Mouse (Mus musculus) layer of hippocampus, adult 2 months (tissue): ENCODE data around the gene AI854703. TPM values are rescaled to one million over a fixed set of nuclear protein-coding genes. Genes with fewer than 3 reads are reported as not detected.
A peak's percentile ranks its signal among the peaks of the same experiment; 100 is the strongest.

ENCODE experiments used
- DNase-seq, 2 experiments: peaks; one replicate each; pipeline ENCODE4 v3.0.0; 2022; ENCODE audit warnings: low spot score in 2 of 2
- H3K27ac ChIP-seq: fragments of 200-600 bp; 2 replicates; pipeline ENCODE4 v1.8.1; 2022
- H3K4me3 ChIP-seq: fragments of 200-600 bp; 2 replicates; pipeline ENCODE4 v1.8.1; 2022; ENCODE audit warnings: mild to moderate bottlenecking
- CTCF ChIP-seq: fragments of 200-600 bp; conservative IDR thresholded peaks from 2 replicates; pipeline ENCODE4 v1.8.1; 2022; ENCODE audit warnings: antibody characterized with exemption, mild to moderate bottlenecking, moderate library complexity
- total RNA-seq, 2 experiments: library from RNA; stranded (reverse); gene quantifications; 2 replicates each; pipeline ENCODE4 v1.2.3; 2021

Gene AI854703
- total RNA-seq, 2 experiments from 2014 or later, result 12.7 to 13.4 TPM

DNA sequence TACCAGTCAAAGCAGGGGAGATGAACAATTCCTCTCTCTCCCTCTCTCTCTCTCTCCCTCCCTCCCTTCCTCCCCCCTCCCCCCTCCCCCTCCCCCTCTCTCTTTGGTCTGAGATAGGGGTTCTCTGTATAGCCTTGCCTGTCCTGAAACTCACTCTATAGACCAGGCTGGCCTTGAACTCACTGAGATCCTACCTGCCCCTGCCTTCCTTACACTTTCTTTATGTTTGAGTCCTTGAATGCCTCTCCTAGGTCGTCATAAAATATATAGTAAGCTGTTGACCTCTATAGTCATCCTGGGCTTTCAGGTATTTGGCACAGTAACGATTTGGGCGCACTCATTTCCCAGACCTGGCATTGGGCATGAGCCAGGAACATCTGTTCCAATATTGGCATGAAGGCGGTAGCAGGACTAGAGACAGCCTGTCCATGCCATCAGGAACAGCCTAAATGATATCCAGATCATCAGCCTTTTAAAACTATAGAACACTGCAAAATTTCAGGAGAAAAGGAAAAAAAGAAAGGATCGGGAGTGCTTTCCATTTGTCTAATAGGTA is 50.4 kb downstream of the AI854703 start:
- no peak for TF ChIP-seq CTCF
- Histone ChIP-seq H3K4me3 (no peak overlapping the region), H3K27ac (no peak overlapping the region)
- no peak for DNase-seq

DNA sequence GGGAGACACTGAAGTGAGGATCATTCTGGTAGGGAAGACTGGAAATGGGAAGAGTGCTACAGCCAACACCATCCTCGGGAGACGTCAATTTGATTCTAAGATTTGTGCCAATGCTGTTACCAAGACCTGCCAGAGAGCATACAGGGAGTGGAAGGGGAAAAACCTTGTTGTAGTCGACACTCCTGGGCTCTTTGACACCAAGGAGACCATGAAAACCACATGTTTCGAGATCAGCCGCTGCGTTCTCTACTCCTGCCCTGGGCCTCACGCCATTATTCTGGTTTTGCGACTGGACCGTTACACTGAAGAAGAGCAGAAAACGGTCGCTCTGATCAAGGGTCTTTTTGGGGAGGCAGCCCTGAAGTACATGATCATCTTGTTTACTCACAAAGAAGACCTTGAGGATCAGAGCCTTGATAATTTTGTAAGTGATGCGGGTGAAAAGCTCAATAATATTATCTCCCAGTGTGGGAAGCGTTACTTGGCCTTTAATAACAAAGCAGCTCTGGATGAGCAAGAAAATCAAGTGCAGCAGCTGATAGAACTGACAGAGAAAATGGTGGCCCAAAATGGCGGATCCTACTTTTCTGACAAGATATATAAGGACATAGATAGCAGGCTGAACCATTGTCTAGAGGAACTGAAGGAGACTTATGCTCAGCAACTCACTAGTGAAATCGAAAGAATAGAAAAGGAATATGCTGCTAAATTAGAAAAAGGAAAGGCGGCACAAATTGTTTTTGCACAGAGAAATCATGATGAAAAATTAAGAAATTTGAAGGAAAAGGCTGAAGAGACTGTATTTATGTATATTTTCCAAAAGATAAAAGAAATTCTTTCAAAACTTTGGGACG is 51.2 kb downstream of the AI854703 start:
- no peak overlapping the region for H3K27ac ChIP-seq
- TF ChIP-seq CTCF, result no peak
- no peak overlapping the region for H3K4me3 ChIP-seq
- no peak for DNase-seq

DNA sequence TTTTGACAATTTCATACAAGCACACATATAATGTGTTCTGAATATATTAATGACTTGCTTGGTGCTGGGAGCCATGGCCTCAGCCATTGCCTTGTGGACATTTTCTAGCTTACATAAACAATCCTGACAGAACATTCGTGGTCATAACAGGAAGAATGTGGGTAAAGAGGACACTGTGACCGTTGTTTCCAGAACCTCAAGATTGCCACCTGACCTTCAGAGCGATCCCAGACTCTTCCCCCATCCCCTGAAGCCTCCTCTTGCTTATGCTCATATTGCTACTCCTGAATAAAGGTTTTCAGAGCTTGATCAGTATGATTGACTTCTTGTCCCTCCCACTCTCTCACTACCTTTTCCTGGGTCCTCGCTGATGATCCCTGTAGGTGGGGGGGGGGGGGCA is 51.8 kb downstream of the AI854703 start:
- H3K27ac ChIP-seq, result no peak overlapping the region
- no peak for TF ChIP-seq CTCF
- DNase-seq, result no peak
- no peak overlapping the region for H3K4me3 ChIP-seq

DNA sequence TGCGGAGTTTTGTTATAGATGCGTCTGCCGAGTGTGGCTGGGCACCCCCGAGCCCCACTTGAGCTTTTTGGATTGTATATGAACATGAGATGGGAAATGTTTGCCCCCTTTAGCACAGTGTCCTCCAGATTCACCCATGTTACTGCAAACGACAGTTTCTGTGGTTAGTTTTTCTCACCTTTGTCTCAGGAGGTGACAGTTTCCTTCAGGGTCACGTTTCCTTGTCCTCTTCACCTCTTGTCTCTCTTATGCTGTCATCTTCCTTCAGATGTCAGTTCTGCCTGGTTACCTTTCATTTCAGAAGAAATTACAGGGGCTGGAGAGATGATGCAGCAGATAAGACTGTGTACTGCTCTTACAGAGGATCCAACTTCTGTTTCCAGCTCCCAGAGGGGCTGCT is 53.1 kb downstream of the AI854703 start:
- no peak for TF ChIP-seq CTCF
- no peak overlapping the region for H3K27ac ChIP-seq
- DNase-seq, result no peak
- H3K4me3 ChIP-seq, result no peak overlapping the region

DNA sequence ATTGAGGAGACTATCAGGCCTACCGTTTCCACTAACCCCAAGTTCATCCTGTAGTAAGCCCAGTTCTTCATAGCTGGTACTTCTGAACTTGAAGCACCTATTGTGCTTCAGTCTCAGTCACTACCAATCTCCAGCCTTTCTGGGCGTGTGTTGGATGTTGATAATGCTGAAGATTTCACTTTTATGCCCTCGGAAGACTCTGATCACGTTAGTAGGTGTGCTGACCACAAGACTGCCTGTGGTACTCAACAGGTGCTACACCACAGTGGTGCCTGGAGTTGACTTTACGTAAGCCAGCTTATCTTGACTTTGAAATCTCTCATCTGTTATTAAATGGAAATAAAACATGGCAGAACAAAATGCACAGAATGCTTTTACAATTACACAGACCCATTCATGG is 53.9 kb downstream of the AI854703 start:
- no peak for DNase-seq
- no peak overlapping the region for H3K27ac ChIP-seq
- no peak overlapping the region for H3K4me3 ChIP-seq
- no peak for TF ChIP-seq CTCF

DNA sequence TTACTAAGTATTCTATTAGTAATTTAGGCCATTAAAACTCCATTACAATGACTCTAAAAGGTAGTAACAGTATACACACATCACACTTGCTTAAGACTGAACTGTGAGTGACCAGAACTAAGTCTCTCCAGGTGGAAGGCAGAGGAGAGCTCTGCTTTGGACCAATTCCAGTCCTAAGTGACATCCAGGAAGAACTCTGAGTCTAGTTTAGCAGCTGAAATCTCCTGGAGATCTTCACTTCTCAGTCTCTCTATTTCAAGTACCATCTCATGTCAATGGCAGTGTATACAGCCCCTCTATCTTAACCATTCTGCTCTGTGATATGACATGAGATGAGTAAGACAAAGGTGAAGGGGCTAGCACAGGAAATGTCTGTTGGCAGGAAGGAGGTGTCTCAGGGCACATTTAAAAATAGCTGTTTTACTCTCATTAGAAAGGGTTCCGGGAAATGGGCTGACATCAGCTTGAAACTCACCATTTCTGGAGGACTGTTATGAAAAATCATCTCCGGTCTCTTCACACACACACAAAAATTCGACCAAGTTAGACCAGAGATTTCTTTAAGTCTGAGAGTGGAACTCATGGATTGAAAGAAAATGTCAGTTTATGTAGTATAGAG is 55.0 kb downstream of the AI854703 start:
- TF ChIP-seq CTCF, result no peak

DNA sequence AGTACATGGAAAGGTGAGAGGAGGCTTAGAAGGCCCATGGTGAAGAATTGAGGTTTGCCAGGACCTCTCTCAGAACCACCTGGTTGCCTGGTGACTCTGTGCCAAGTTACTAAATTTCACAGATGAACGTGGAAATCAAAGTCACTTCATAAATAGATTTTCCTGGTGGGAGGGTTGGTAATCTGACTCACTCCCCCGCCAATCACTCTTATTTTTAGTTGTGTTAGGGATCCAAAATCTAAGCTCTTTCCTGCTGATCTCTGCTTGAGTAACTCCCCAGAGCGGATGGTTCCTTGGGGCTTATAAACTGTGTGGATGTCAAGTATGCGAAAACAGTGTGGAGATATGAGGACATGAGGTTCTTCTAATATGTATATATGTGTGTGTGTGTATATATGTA is 55.7 kb downstream of the AI854703 start:
- Histone ChIP-seq H3K4me3 (no peak overlapping the region), H3K27ac (no peak overlapping the region)
- peak in 1 of 2 experiments; percentile 4 for DNase-seq
- TF ChIP-seq CTCF, result no peak

More for the DNA sequence above, 55.0 kb downstream of the AI854703 start:
- no peak overlapping the region for H3K4me3 ChIP-seq
- no peak for DNase-seq
- no peak overlapping the region for H3K27ac ChIP-seq

Other genes starting within 250 kb of the AI854703 start
- 10 to 100 TPM; 42.9 to 49.3 TPM for gene Krba1, start 231.2 kb upstream of the AI854703 start, total RNA-seq
- gene Zfp467, start 180.9 kb upstream of the AI854703 start, total RNA-seq, result 10 to 100 TPM; 20.2 to 25.8 TPM
- gene Sspo, start 178.5 kb upstream of the AI854703 start, total RNA-seq, result 1 to 10 TPM in 1 of 2 experiments, under 1 TPM in 1; 0.92 to 1.5 TPM
- 100 to 1,000 TPM; 443 to 456 TPM for gene Atp6v0e2, start 89.1 kb upstream of the AI854703 start, total RNA-seq
- 10 to 100 TPM; 36.6 to 40.9 TPM for gene Lrrc61, start 72.0 kb upstream of the AI854703 start, total RNA-seq
- gene Rarres2, start 54.0 kb upstream of the AI854703 start, total RNA-seq, result 10 to 100 TPM; 11.4 to 16.0 TPM
- gene Gm45021, start 37.2 kb upstream of the AI854703 start, total RNA-seq, result not detected
- gene Repin1, start 32.9 kb upstream of the AI854703 start, total RNA-seq, result 10 to 100 TPM; 48.6 to 53.1 TPM
- not detected for gene Gm44965, start 32.8 kb upstream of the AI854703 start, total RNA-seq
- 10 to 100 TPM in 1 of 2 experiments, 1 to 10 TPM in 1; 7.9 to 10.4 TPM for gene Zfp775, start 24.7 kb upstream of the AI854703 start, total RNA-seq
- under 1 TPM; 0.81 to 0.97 TPM for gene Gimap8, start 20.5 kb downstream of the AI854703 start, total RNA-seq
- under 1 TPM; 0.42 to 0.44 TPM for gene Gimap9, start 49.4 kb downstream of the AI854703 start, total RNA-seq
- gene Gimap4, start 57.8 kb downstream of the AI854703 start, total RNA-seq, result not detected
- gene Gimap6, start 81.5 kb downstream of the AI854703 start, total RNA-seq, result 1 to 10 TPM; 4.2 to 5.5 TPM
- gene Gm28053, start 91.8 kb downstream of the AI854703 start, total RNA-seq, result not detected
- gene Gimap7, start 91.9 kb downstream of the AI854703 start, total RNA-seq, result not detected
- 1 to 10 TPM; 1.5 to 3.9 TPM for gene Gimap1, start 112.3 kb downstream of the AI854703 start, total RNA-seq
- 1 to 10 TPM in 1 of 2 experiments, under 1 TPM in 1; 0.74 to 1.5 TPM for gene Gimap5, start 119.4 kb downstream of the AI854703 start, total RNA-seq
- not detected for gene Gimap3, start 144.1 kb downstream of the AI854703 start, total RNA-seq
- gene Tmem176a, start 214.2 kb downstream of the AI854703 start, total RNA-seq, result 10 to 100 TPM; 26.0 to 30.7 TPM
- gene Tmem176b, start 214.7 kb downstream of the AI854703 start, total RNA-seq, result 10 to 100 TPM; 51.4 to 57.1 TPM
- gene Aoc1, start 246.1 kb downstream of the AI854703 start, total RNA-seq, result not detected